Mouse (Mus musculus) liver, adult 10 weeks (tissue): ENCODE results near the gene Mertk. TPM values are rescaled to one million over a fixed set of nuclear protein-coding genes. Genes with fewer than 3 reads are reported as not detected.

Source experiments
- polyA plus RNA-seq: library from polyadenylated mRNA; stranded (reverse); fragments of 350-450 nt; fragmentation: Illumina TruSeq; extraction: RNeasy Lipid Tissue Mini Kit (QIAGEN cat#74804); gene quantifications from one replicate; pipeline ENCODE4 v1.2.3, GENCODE M21; 2014; ENCODE audit warnings: low read depth, low replicate concordance

Mertk gene
- polyA plus RNA-seq, result 19.6 TPM

DNA sequence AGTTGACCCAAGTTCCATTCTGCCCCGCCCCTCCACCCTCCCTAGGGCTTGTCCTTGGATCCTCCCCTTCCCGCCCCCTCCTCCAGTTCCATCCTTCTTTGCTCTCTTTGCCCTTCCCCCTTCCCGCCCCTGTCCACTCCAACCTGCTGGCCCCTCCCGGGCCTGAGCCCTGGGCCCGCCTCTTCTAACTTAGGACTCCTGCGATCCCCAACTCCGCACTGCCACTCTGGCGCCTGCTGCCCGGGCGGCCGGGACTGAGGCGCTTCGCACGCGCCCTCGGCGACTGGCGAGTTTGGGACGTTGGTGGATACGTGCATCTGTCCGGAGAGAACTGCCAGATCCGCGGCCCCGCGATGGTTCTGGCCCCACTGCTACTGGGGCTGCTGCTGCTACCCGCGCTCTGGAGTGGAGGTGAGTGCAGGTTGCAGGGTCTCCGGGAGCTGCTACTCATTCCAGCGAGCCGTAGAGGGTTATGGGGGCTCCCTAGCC, at the start of gene Mertk:
Mertk (plus strand) TSS at position 264 of the 489 bp plus-strand sequence.

DNA sequence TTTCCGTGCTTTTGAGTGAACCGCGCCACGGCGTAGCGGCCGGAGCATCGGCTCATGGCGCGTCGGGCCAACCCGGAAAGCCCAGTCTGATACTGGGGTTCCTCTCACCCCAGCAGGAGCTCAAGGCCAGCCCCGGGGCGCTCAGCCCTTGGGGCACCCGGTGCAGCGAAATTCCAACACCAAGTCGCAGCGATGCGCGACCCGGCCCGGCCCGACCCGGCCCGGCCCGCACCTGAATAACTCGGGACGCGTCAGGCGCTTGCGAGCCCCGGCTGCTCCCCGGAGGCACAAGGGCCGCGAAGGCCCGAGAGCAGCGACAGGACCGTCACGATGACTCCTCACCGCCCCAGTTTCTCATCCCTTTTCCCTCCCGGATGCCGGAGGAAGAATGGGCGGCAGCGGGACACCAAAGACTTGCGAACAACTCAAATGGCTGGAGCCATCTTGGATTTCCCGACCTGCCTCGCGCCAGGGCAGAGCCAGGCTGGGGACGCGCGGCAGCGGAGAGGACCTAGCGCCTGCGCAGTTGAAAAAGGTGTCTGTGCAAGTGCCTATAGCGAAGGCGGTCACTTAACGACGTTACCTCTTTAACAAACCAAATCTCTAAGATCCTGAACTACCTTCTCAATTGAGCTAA, 11.7 kb upstream of the Mertk start, which contains the start of gene Anapc1:
Anapc1 (minus strand) TSS at position 471 of the 637 bp plus-strand sequence.

GRCm38 (mm10) chr2:128817786-128818681, 119.3 kb downstream of the Mertk start, which contains the start of gene Tmem87b:
Gene Tmem87b (plus strand): TSS chr2:128818118.

Other genes with a start within 250 kb of the Mertk start
- not detected for gene Spdye4c, start 107.7 kb upstream of the Mertk start, polyA plus RNA-seq
- gene Anapc1, start 11.6 kb upstream of the Mertk start, polyA plus RNA-seq, result 23.9 TPM
- 22.0 TPM for gene Tmem87b, start 119.2 kb downstream of the Mertk start, polyA plus RNA-seq
- 0.29 TPM for gene Fbln7, start 164.0 kb downstream of the Mertk start, polyA plus RNA-seq
- 4.0 TPM for gene Zc3h8, start 245.1 kb downstream of the Mertk start, polyA plus RNA-seq